Mouse (Mus musculus) spleen, adult 18-20 months (tissue): Measurements from ENCODE around the gene Bet1l.
"Not testable (repeated sequence)": the region's sequence is repeated elsewhere in the genome, so short reads cannot be mapped to it uniquely, and the experiment has no call there.

Experiments
- DNase-seq, 2 experiments: peaks; one replicate each; pipeline ENCODE4 v3.0.0; 2022; ENCODE audit warnings: mixed read lengths in 2 of 2

Gene Bet1l

GRCm38 (mm10) chr7:140857550-140858505, at the start of gene Bet1l:
Gene Bet1l, minus strand, starts transcription at chr7:140857577.
- DNase-seq: no peak

GRCm38 (mm10) chr7:140907131-140907530, 49.8 kb upstream of the Bet1l start:
- no peak for DNase-seq

GRCm38 (mm10) chr7:140905642-140906081, 48.3 kb upstream of the Bet1l start:
- no peak for DNase-seq

GRCm38 (mm10) chr7:140903212-140903611, 45.8 kb upstream of the Bet1l start:
- DNase-seq: peak; percentile 44 to 82

GRCm38 (mm10) chr7:140902036-140902875, 44.9 kb upstream of the Bet1l start:
- DNase-seq: no peak

- DNase-seq: no peak
These were observed 42.8 kb upstream of the Bet1l start, which contains the start of gene Cox8b for GRCm38 (mm10) chr7:140900220-140900619. Gene Cox8b, minus strand, starts transcription at chr7:140900446.

GRCm38 (mm10) chr7:140899121-140899520, 41.7 kb upstream of the Bet1l start:
- DNase-seq: no peak

GRCm38 (mm10) chr7:140897863-140898262, 40.5 kb upstream of the Bet1l start:
- no peak for DNase-seq

GRCm38 (mm10) chr7:140894611-140895010, 37.2 kb upstream of the Bet1l start:
- no peak for DNase-seq

- DNase-seq: no peak
These were observed 36.7 kb upstream of the Bet1l start for GRCm38 (mm10) chr7:140894031-140894430.

GRCm38 (mm10) chr7:140890636-140891035, 33.3 kb upstream of the Bet1l start:
- not testable (repeated sequence) for DNase-seq

- DNase-seq: no peak
These were observed 25.1 kb upstream of the Bet1l start for GRCm38 (mm10) chr7:140882469-140882803.

- DNase-seq: peak; percentile 86 to 95
These were observed 24.5 kb upstream of the Bet1l start, which contains the start of the genes Psmd13 and Sirt3 for GRCm38 (mm10) chr7:140881696-140882468. Gene Psmd13, plus strand, starts transcription at chr7:140881968. Gene Sirt3, minus strand, starts transcription at chr7:140882309.

- no peak for DNase-seq
These were observed 23.6 kb upstream of the Bet1l start for GRCm38 (mm10) chr7:140880865-140881515.

GRCm38 (mm10) chr7:140880419-140880818, 23.0 kb upstream of the Bet1l start:
- DNase-seq: no peak

GRCm38 (mm10) chr7:140879355-140879754, 22.0 kb upstream of the Bet1l start:
- DNase-seq: no peak

GRCm38 (mm10) chr7:140877364-140877763, 20.0 kb upstream of the Bet1l start:
- DNase-seq: no peak

GRCm38 (mm10) chr7:140874224-140874623, 16.8 kb upstream of the Bet1l start:
- no peak for DNase-seq

GRCm38 (mm10) chr7:140864761-140865160, 7.4 kb upstream of the Bet1l start:
- DNase-seq: no peak

GRCm38 (mm10) chr7:140860728-140861127, 3.4 kb upstream of the Bet1l start:
- no peak for DNase-seq

- no peak for DNase-seq
These were observed 2.6 kb upstream of the Bet1l start for GRCm38 (mm10) chr7:140859997-140860396.

- no peak for DNase-seq
These were observed 1.4 kb upstream of the Bet1l start for GRCm38 (mm10) chr7:140858746-140859145.
